Mouse (Mus musculus) thymus, adult 18-20 months (tissue): ENCODE data around the gene Vps35l.

Experiments
- DNase-seq, 2 experiments: peaks; one replicate each; pipeline ENCODE4 v3.0.0; 2022; ENCODE audit warnings: mixed read lengths in 2 of 2

Vps35l gene

GRCm38 (mm10) chr7:118783305-118784001, 43.4 kb downstream of the Vps35l start:
- DNase-seq: no peak

- DNase-seq: no peak
Observed at GRCm38 (mm10) chr7:118786091-118786490, 46.1 kb downstream of the Vps35l start.

GRCm38 (mm10) chr7:118787326-118787725, 47.3 kb downstream of the Vps35l start:
- no peak for DNase-seq

- DNase-seq: no peak
Observed at GRCm38 (mm10) chr7:118788481-118788880, 48.5 kb downstream of the Vps35l start.

- no peak for DNase-seq
Observed at GRCm38 (mm10) chr7:118790292-118790691, 50.3 kb downstream of the Vps35l start.

- DNase-seq: no peak
Observed at GRCm38 (mm10) chr7:118793899-118794298, 53.9 kb downstream of the Vps35l start.

- no peak for DNase-seq
Observed at GRCm38 (mm10) chr7:118795779-118796178, 55.8 kb downstream of the Vps35l start.

- DNase-seq: no peak
Observed at GRCm38 (mm10) chr7:118796838-118797237, 56.8 kb downstream of the Vps35l start.

- no peak for DNase-seq
Observed at GRCm38 (mm10) chr7:118797600-118797999, 57.6 kb downstream of the Vps35l start.

GRCm38 (mm10) chr7:118798105-118798570, 58.1 kb downstream of the Vps35l start:
- DNase-seq: no peak

- DNase-seq: no peak
Observed at GRCm38 (mm10) chr7:118800112-118800734, 60.2 kb downstream of the Vps35l start.

- no peak for DNase-seq
Observed at GRCm38 (mm10) chr7:118801791-118802190, 61.8 kb downstream of the Vps35l start.

GRCm38 (mm10) chr7:118803425-118803824, 63.4 kb downstream of the Vps35l start:
- no peak for DNase-seq

- DNase-seq: no peak
Observed at GRCm38 (mm10) chr7:118806631-118807411, 66.8 kb downstream of the Vps35l start.

- DNase-seq: no peak
Observed at GRCm38 (mm10) chr7:118807899-118808298, 67.9 kb downstream of the Vps35l start.

GRCm38 (mm10) chr7:118811407-118812106, 71.5 kb downstream of the Vps35l start:
- DNase-seq: no peak

- DNase-seq: no peak
Observed at GRCm38 (mm10) chr7:118813592-118813991, 73.6 kb downstream of the Vps35l start.

- no peak for DNase-seq
Observed at GRCm38 (mm10) chr7:118816275-118816674, 76.2 kb downstream of the Vps35l start.

- no peak for DNase-seq
Observed at GRCm38 (mm10) chr7:118817741-118818140, 77.7 kb downstream of the Vps35l start.

- DNase-seq: no peak
Observed at GRCm38 (mm10) chr7:118819666-118820065, 79.6 kb downstream of the Vps35l start.

GRCm38 (mm10) chr7:118821356-118821755, 81.3 kb downstream of the Vps35l start:
- no peak for DNase-seq

- DNase-seq: no peak
Observed at GRCm38 (mm10) chr7:118821887-118822556, 82.0 kb downstream of the Vps35l start.
